Mouse (Mus musculus) G1E (cell line): Measurements from ENCODE around the gene Ehd1. TPM values are rescaled to one million over a fixed set of nuclear protein-coding genes. Genes with fewer than 3 reads are reported as not detected.

Source experiments
- ATAC-seq: 2 replicates; pipeline ENCODE4 v1.8.0; 2016; ENCODE audit warnings: mild to moderate bottlenecking; ENCODE audit not compliant: insufficient number of reproducible peaks, poor library complexity, low FRiP score, severe bottlenecking; ENCODE audit errors: extremely low read depth
- DNase-seq: peaks from one replicate; pipeline ENCODE4 v3.0.0; 2012; ENCODE audit warnings: low spot score
- H3K27me3 ChIP-seq: 2 replicates; pipeline ENCODE4 v1.6.1; 2012; ENCODE audit warnings: mild to moderate bottlenecking, low read length, inconsistent platforms; ENCODE audit not compliant: insufficient read depth
- H3K36me3 ChIP-seq: replicated peaks from 2 replicates; pipeline ENCODE3; 2012; ENCODE audit warnings: mild to moderate bottlenecking, inconsistent platforms
- H3K4me1 ChIP-seq: 2 replicates; pipeline ENCODE4 v1.6.1; 2012; ENCODE audit warnings: low read depth, low read length, inconsistent platforms, mixed read lengths; ENCODE audit not compliant: insufficient read depth
- H3K4me3 ChIP-seq: 2 replicates; pipeline ENCODE4 v1.5.1; 2012; ENCODE audit warnings: low read depth, mild to moderate bottlenecking, inconsistent platforms, low read length, moderate library complexity, mixed read lengths
- H3K9me3 ChIP-seq: replicated peaks from 2 replicates; pipeline ENCODE4 v1.6.1; 2012; ENCODE audit warnings: inconsistent platforms
- CTCF ChIP-seq: IDR thresholded peaks from 2 replicates; pipeline ENCODE4 v1.5.1; 2012; ENCODE audit warnings: low read depth, low read length, inconsistent platforms, mixed read lengths
- GATA1 ChIP-seq: IDR thresholded peaks from 2 replicates; pipeline ENCODE4 v1.6.1; 2012; ENCODE audit warnings: borderline replicate concordance, low read length, inconsistent platforms, mixed read lengths
- GATA2 ChIP-seq: IDR thresholded peaks from 2 replicates; pipeline ENCODE4 v1.6.1; 2012; ENCODE audit warnings: low read depth, low read length, inconsistent platforms, borderline replicate concordance
- POLR2AphosphoS5 ChIP-seq: IDR thresholded peaks from 2 replicates; pipeline ENCODE4 v1.6.1; 2012; ENCODE audit warnings: low read depth, low read length, inconsistent platforms; ENCODE audit not compliant: insufficient replicate concordance
- TAL1 ChIP-seq: conservative IDR thresholded peaks from 2 replicates; pipeline ENCODE4 v1.6.1; 2012; ENCODE audit warnings: low read depth, low read length, inconsistent platforms, mixed read lengths
- polyA plus RNA-seq: library from polyadenylated mRNA; stranded (reverse); fragments of >175 nt; gene quantifications from 2 replicates; pipeline ENCODE4 v1.2.3, GENCODE M21; 2012
- total RNA-seq, 2 experiments: library from RNA; stranded (forward) in 1 of 2; stranded (reverse) in 1 of 2; fragments of 200-1000 nt in 1 of 2; fragments of >200 nt in 1 of 2; fragmentation: Nextera tagmentation in 1 of 2; gene quantifications; 2 replicates each; pipeline ENCODE4 v1.2.3; 2014 to 2017

Gene Ehd1
- total and polyA plus RNA-seq, 3 experiments: 18.7 to 132 (median 23.3) TPM

DNA sequence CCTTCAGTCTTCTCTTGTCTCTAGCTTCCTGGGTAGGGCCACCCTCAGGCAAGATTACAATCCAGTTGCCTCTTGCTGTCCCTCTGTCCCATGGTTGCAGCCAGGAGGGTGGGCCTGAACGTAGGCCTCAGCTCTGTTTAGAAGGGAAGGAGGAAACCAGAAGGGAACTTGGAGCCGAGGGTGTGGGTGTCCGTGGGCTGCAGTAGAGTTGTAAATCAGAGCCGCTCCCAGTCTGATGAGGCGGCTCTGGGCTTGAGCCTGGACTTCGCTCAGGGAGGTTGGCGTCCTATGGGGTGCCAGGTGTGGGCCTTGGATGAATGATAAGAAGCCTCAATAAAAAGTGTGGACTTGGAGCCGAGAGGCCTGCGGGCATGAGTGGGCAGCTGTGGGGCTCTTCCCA lies 12.3 kb upstream of the Ehd1 start:
- H3K4me1 ChIP-seq: peaks cover 19% of the 10 kb centered on the region
- no peak for DNase-seq
- TF ChIP-seq GATA2: no peak
- no peak for TF ChIP-seq TAL1
- TF ChIP-seq CTCF: no peak
- no peak for TF ChIP-seq GATA1
- TF ChIP-seq POLR2AphosphoS5: no peak
- H3K36me3 ChIP-seq: peaks cover 37% of the 10 kb centered on the region
- H3K4me3 ChIP-seq: no peak overlapping the region
- peaks cover 21% of the 10 kb centered on the region for H3K27me3 ChIP-seq
- no peak for ATAC-seq
- H3K9me3 ChIP-seq: 0 out of 2 replicates have a peak, but pooled peaks cover 2% of the 10 kb centered on the region

DNA sequence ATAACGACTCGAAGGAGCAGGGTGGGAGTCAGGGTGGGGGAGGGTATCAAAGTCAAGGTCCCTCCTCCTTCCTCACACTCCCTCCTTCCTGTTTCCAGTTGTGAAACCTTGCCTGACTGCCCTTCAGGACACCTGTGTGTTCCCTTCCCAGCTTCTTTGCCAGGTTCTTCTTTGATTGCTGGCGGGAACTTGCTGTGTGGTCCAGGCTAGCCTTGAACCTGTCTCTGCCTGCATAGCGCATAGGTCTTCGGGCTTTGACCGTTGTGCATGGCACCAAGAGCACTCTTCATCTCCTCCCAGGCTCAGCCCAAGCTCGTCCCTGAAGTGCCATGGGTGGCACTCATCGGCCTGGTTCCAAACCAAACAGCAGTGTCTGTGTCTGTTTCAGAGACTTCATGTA lies 11.6 kb upstream of the Ehd1 start:
- Histone ChIP-seq H3K27me3 (peaks cover 21% of the 10 kb centered on the region), H3K4me3 (no peak overlapping the region), H3K4me1 (peaks cover 19% of the 10 kb centered on the region), H3K9me3 (0 out of 2 replicates have a peak, but pooled peaks cover 2% of the 10 kb centered on the region), H3K36me3 (peaks cover 32% of the 10 kb centered on the region)
- ATAC-seq (no peak), DNase-seq (no peak)
- TF ChIP-seq CTCF (no peak), TAL1 (no peak), GATA1 (no peak), POLR2AphosphoS5 (no peak), GATA2 (no peak)

DNA sequence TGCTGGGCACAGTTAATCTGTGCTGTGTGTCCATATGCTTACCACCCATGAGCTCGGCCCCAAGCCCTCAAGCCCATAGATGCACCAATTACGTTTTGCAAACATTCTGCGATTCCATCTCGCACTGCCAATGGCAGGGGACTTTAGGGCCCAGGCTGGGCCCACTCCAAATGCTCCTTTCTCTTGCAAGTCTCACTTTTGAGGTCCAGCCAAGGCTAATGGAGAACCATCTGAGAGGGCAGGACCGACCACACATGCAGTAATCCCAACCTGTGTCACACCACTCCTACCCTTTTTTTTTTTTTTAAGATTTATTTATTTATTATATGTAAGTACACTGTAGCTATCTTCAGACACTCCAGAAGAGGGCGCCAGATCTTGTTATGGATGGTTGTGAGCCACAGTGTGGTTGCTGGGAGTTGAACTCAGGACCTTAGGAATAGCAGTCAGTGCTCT lies 10.8 kb upstream of the Ehd1 start:
- ATAC-seq (no peak), DNase-seq (no peak)
- Histone ChIP-seq H3K36me3 (peaks cover 24% of the 10 kb centered on the region), H3K27me3 (peaks cover 21% of the 10 kb centered on the region), H3K4me3 (no peak overlapping the region), H3K9me3 (0 out of 2 replicates have a peak, but pooled peaks cover 2% of the 10 kb centered on the region), H3K4me1 (peaks cover 20% of the 10 kb centered on the region)
- no peak for TF ChIP-seq CTCF
- no peak for TF ChIP-seq GATA1
- no peak for TF ChIP-seq POLR2AphosphoS5
- no peak for TF ChIP-seq GATA2
- TF ChIP-seq TAL1: no peak

DNA sequence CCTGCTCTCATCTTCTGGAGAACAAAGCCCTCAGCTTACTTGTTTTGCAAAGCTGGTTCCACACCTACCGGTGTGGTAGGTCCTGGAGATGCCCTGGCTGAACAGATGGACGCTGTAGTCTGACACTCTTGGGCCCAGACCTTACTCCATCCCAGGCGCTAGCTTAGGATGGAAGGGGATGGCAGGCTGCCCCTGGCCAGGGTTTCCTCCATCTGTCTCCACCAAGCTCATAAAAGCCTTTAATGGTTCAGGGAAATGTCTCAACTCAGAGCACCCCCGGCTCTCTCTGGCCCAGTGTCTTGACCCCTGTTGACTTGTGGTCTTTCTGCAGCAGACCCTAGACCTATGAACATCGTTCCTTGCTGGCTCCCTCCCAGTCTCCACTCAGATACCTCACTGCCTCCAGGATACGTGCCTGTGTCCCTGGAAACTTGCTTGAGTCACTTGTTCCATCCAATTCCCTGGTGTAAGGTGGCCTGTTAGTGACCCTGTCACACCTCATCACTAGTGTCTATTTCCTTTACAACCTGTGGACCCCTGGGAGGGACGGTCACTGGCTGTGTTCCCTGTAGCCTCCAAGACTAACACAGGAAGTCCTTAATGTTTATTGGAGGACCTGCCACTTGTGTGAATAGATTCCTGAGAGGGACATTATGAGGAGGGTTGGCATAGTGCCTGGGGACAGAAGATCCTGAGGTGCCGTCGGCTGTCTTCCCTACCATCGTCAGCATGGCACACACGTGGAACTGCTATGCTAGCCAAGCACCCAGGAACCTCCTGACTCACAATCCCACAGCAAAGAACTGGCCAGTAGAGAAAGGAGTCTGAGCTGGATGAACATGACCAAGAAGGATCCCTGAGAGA lies 9.0 kb upstream of the Ehd1 start:
- Histone ChIP-seq H3K4me1 (peaks cover 21% of the 10 kb centered on the region), H3K4me3 (no peak overlapping the region), H3K9me3 (no peaks in the 10 kb centered on the region), H3K36me3 (peaks cover 8% of the 10 kb centered on the region), H3K27me3 (peaks cover 21% of the 10 kb centered on the region)
- ATAC-seq (no peak), DNase-seq (no peak)
- no peak for TF ChIP-seq GATA2
- TF ChIP-seq TAL1: no peak
- TF ChIP-seq POLR2AphosphoS5: no peak
- no peak for TF ChIP-seq CTCF
- no peak for TF ChIP-seq GATA1

DNA sequence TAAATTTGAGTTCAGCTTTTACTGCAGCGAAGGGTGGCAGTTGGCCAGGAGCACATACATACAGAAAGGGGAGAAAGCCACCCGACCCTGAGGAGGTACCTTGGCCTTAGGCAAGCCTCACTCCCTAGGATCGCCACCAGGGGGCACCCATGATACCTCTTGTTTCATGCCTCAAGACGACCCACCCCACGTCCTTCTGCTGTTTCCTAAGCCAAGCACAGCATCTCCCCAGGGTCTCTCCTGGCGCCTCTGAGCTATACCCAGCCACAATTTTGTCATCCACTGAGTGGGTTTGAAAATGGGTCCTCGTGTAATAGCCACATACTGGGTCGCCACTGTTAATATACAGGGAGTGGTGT lies 8.4 kb upstream of the Ehd1 start:
- ATAC-seq: no peak
- Histone ChIP-seq H3K4me1 (peaks cover 16% of the 10 kb centered on the region; the same call in 1 of the 2 replicates), H3K36me3 (peaks cover 2% of the 10 kb centered on the region), H3K27me3 (peaks cover 21% of the 10 kb centered on the region), H3K4me3 (no peak overlapping the region), H3K9me3 (no peaks in the 10 kb centered on the region)
- TF ChIP-seq CTCF (peak; percentile 93), GATA2 (no peak)
- peak; percentile 68 for DNase-seq

DNA sequence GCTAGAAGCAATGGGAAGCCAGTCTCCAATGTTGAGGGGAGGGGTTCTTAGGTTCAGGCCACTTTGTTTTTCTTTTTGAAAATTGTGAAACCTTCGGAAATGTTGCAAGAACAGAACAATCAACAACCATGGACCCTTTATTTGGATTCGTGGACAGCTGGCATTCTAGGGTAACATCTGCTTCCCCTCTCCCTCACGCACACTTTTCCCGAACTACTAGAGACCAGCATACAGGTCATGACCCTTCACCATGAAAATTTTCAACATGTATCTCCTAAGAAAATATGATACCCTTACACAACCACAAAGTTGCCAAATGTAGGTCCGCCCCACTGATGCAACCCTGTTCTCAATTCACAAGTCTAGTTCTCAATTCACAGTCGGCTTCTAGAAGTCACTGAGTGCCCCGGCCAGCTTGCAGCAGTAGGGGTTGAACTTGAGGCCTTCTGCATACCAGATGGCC lies 7.8 kb upstream of the Ehd1 start:
- peaks cover 20% of the 10 kb centered on the region for H3K4me1 ChIP-seq
- ATAC-seq (no peak), DNase-seq (no peak)
- no peaks in the 10 kb centered on the region for H3K9me3 ChIP-seq
- no peak overlapping the region for H3K4me3 ChIP-seq
- peaks cover 21% of the 10 kb centered on the region for H3K27me3 ChIP-seq
- peaks cover 5% of the 10 kb centered on the region for H3K36me3 ChIP-seq
- TF ChIP-seq CTCF (no peak), TAL1 (no peak), GATA2 (no peak), POLR2AphosphoS5 (no peak), GATA1 (no peak)
